Mouse (Mus musculus) spleen, adult 2 months (tissue): ENCODE results near the gene Efl1.

Source experiments
- CTCF ChIP-seq: fragments of 200-500 bp; IDR thresholded peaks from 2 replicates; pipeline ENCODE4 v1.5.1; 2011; ENCODE audit warnings: mild to moderate bottlenecking, inconsistent platforms; ENCODE audit not compliant: insufficient read depth, insufficient read length, insufficient replicate concordance; ENCODE audit errors: extremely low read depth
- POLR2A ChIP-seq: fragments of 200-500 bp; IDR thresholded peaks from 2 replicates; pipeline ENCODE4 v1.6.1; 2011; ENCODE audit warnings: low read depth, low read length, inconsistent platforms

- TF ChIP-seq CTCF (no peak), POLR2A (no peak)
Observed at GRCm38 (mm10) chr7:82720906-82721305, 72.5 kb downstream of the Efl1 start.
